9 mouse cellular contexts compared by ENCODE assay signal in genomic region chr3:101602511-101603055, GRCm38 (mm10). TPM values are rescaled to one million over a fixed set of nuclear protein-coding genes. Genes with fewer than 3 reads are reported as not detected.
DNase-seq lines count a peak whose midpoint lies in the region; ATAC-seq and TF ChIP-seq lines count a peak whose summit lies in the region.
"Had no signal": no experiment of that assay in that cellular context is flagged by ENCODE, and none has a peak within 500 bp of the region (broad histone marks: within the 10 kb centered on the region; RNA-seq: fewer than 3 reads in every experiment).

No protein-coding gene starts in this region.

- peak; percentile 61 for DNase-seq in cerebellum, adult 9-10 months
- no peak for DNase-seq in cerebellum, adult 11-12 months
- DNase-seq in lung, postnatal 0 days (ENCODE audit: low spot score): no peak
- DNase-seq in lung, adult 2 months: no peak
- DNase-seq in liver, embryonic 11.5 days (ENCODE audit: low spot score): no peak
- DNase-seq in adrenal gland, postnatal 4 days (ENCODE audit: low spot score in 2 of 2): no peak
- DNase-seq: adrenal gland, adult 8-10 months had no signal

- H3K27me3 ChIP-seq in lung, postnatal 0 days (replicated peaks; ENCODE audit: insufficient read depth, low read length): no peaks in the 10 kb centered on the region
- H3K27me3 ChIP-seq in liver, embryonic 11.5 days (replicated peaks; ENCODE audit: control insufficient read depth, insufficient read depth, low read length): no peaks in the 10 kb centered on the region
- no peaks in the 10 kb centered on the region for H3K27me3 ChIP-seq in stomach, embryonic 15.5 days (replicated peaks)

- TF ChIP-seq EP300 in lung, postnatal 0 days (IDR thresholded peaks at IDR 0.05): no peak

- no peak overlapping the region for H3K9ac ChIP-seq in lung, postnatal 0 days (replicated peaks; ENCODE audit: low read depth)
- H3K9ac ChIP-seq in liver, embryonic 11.5 days (ENCODE audit: low read depth, low read length): peak overlapping the region; percentile 96; the same call in 1 of the 2 replicates
- H3K9ac ChIP-seq in stomach, embryonic 15.5 days: no peak overlapping the region

- TF ChIP-seq CTCF in lung, postnatal 0 days (IDR thresholded peaks at IDR 0.05): no peak
- no peak for TF ChIP-seq CTCF in lung, adult 2 months (IDR thresholded peaks at IDR 0.05; ENCODE audit: insufficient read depth, low read length)

- 53% methylated on average over 4 of the region's 4 CpGs for WGBS in lung, postnatal 0 days
- 55% methylated on average over 4 of the region's 4 CpGs for WGBS in lung, adult 2 months
- 73% methylated on average over 4 of the region's 4 CpGs for WGBS in liver, embryonic 11.5 days
- WGBS in stomach, embryonic 15.5 days: 50% methylated on average over 4 of the region's 4 CpGs

- H3K27ac ChIP-seq in lung, postnatal 0 days (ENCODE audit: low read length): no peak overlapping the region
- no peak overlapping the region for H3K27ac ChIP-seq in liver, embryonic 11.5 days (ENCODE audit: low read depth, low read length)
- peak overlapping the region; percentile 55; the same call in 1 of the 2 replicates for H3K27ac ChIP-seq in stomach, embryonic 15.5 days

- H3K4me3 ChIP-seq in lung, postnatal 0 days (ENCODE audit: low read depth, low read length): peak overlapping the region; percentile 84
- no peak overlapping the region for H3K4me3 ChIP-seq in lung, adult 2 months (replicated peaks; ENCODE audit: extremely low read depth, low read depth, low read length)
- H3K4me3 ChIP-seq in liver, embryonic 11.5 days (ENCODE audit: low read depth, low read length): peak overlapping the region; percentile 91
- peak overlapping the region; percentile 88 for H3K4me3 ChIP-seq in stomach, embryonic 15.5 days (replicated peaks)

- H3K36me3 ChIP-seq in lung, postnatal 0 days (ENCODE audit: insufficient read depth, low read length): no peaks in the 10 kb centered on the region
- H3K36me3 ChIP-seq in liver, embryonic 11.5 days (ENCODE audit: control insufficient read depth, insufficient read depth, low read length): no peaks in the 10 kb centered on the region
- H3K36me3 ChIP-seq in stomach, embryonic 15.5 days: no peaks in the 10 kb centered on the region

- H3K9me3 ChIP-seq in lung, postnatal 0 days (ENCODE audit: low read length): no peaks in the 10 kb centered on the region
- no peaks in the 10 kb centered on the region for H3K9me3 ChIP-seq in liver, embryonic 11.5 days (ENCODE audit: control insufficient read depth, low read length)
- H3K9me3 ChIP-seq in stomach, embryonic 15.5 days: no peaks in the 10 kb centered on the region

- ATAC-seq in lung, postnatal 0 days: no peak
- ATAC-seq in liver, embryonic 11.5 days (replicated peaks; ENCODE audit: low FRiP score): no peak
- ATAC-seq in stomach, embryonic 15.5 days (ENCODE audit: insufficient read depth, low FRiP score, low read depth): no peak
- ATAC-seq in granulocyte monocyte progenitor cell, adult 5-6 weeks (replicated peaks; ENCODE audit: poor library complexity, severe bottlenecking): no peak

- peak overlapping the region; percentile 88 for H3K4me2 ChIP-seq in lung, postnatal 0 days (replicated peaks; ENCODE audit: low read depth, low read length)
- H3K4me2 ChIP-seq in liver, embryonic 11.5 days: peak overlapping the region; percentile 99
- peak overlapping the region; percentile 74 for H3K4me2 ChIP-seq in stomach, embryonic 15.5 days

- peaks cover 35% of the 10 kb centered on the region; the same call in 1 of the 2 replicates for H3K4me1 ChIP-seq in lung, postnatal 0 days (ENCODE audit: insufficient read depth, low read depth, low read length)
- H3K4me1 ChIP-seq in lung, adult 2 months (ENCODE audit: control insufficient read depth, insufficient read depth, low read length): peaks cover 28% of the 10 kb centered on the region
- peaks cover 64% of the 10 kb centered on the region for H3K4me1 ChIP-seq in liver, embryonic 11.5 days (replicated peaks; ENCODE audit: control insufficient read depth, insufficient read depth, low read length)
- peaks cover 43% of the 10 kb centered on the region for H3K4me1 ChIP-seq in stomach, embryonic 15.5 days

- TF ChIP-seq POLR2A in lung, adult 2 months (IDR thresholded peaks at IDR 0.05; ENCODE audit: borderline replicate concordance, extremely low read depth, low read depth, low read length): no peak

RNA-seq across cellular contexts. Expression of gene Atp1a1, which starts 1.9 kb away (rescaled TPM):
- 123 and 136 TPM in 2 replicates for polyA plus RNA-seq in lung, postnatal 0 days (2015; fragmentation: Nextera tagmentation; extraction: Ambion mirVana)
- polyA plus RNA-seq in lung, adult 2 months (2012; rRNA removed): 267 and 269 TPM in 2 replicates
- polyA plus RNA-seq in liver, embryonic 11.5 days (2014; fragmentation: Nextera tagmentation; extraction: Ambion mirVana): 127 and 136 TPM in 2 replicates
- 142 and 173 TPM in 2 replicates for polyA plus RNA-seq in stomach, embryonic 15.5 days (2015; fragmentation: Nextera tagmentation; extraction: Ambion mirVana)
- 100 to 1,000 TPM; 675 to 838 TPM for total RNA-seq in adrenal gland, postnatal 4 days (2021)
- 82.1 and 82.6 TPM in 2 replicates for total RNA-seq in granulocyte monocyte progenitor cell, adult 5-6 weeks (2014; fragmentation: Nextera tagmentation)
- 118 and 122 TPM in 2 replicates for total RNA-seq in granulocyte monocyte progenitor cell, adult 5-6 weeks (2017)
